Mouse (Mus musculus) midbrain, embryonic 15.5 days (tissue): ENCODE measurements around the gene Srrt. TPM values are rescaled to one million over a fixed set of nuclear protein-coding genes. Genes with fewer than 3 reads are reported as not detected.
A peak's percentile ranks its signal among the peaks of the same experiment; 100 is the strongest.
"Not testable (repeated sequence)": the region's sequence is repeated elsewhere in the genome, so short reads cannot be mapped to it uniquely, and the experiment has no call there.

Experiments
- ATAC-seq: fragments of 200-750 bp; cut with Nextera tagmentation; replicated peaks from 2 replicates; pipeline ENCODE4 v1.8.0; 2017; ENCODE audit warnings: moderate TSS enrichment
- H3K27ac ChIP-seq: fragments of 300-500 bp; sonication (generic); 2 replicates; pipeline ENCODE4 v1.5.1; 2015; ENCODE audit warnings: mild to moderate bottlenecking, inconsistent platforms
- H3K27me3 ChIP-seq: fragments of 300-500 bp; sonication (generic); replicated peaks from 2 replicates; pipeline ENCODE4 v1.6.1; 2015; ENCODE audit warnings: inconsistent platforms
- H3K36me3 ChIP-seq: fragments of 300-500 bp; sonication (generic); replicated peaks from 2 replicates; pipeline ENCODE4 v1.6.1; 2015; ENCODE audit warnings: inconsistent platforms
- H3K4me1 ChIP-seq: fragments of 300-500 bp; sonication (generic); 2 replicates; pipeline ENCODE4 v1.6.1; 2015; ENCODE audit warnings: inconsistent platforms
- H3K4me2 ChIP-seq: fragments of 300-500 bp; sonication (generic); 2 replicates; pipeline ENCODE4 v1.6.1; 2015; ENCODE audit warnings: inconsistent platforms, mild to moderate bottlenecking, moderate library complexity
- H3K4me3 ChIP-seq: fragments of 300-500 bp; sonication (generic); 2 replicates; pipeline ENCODE4 v1.5.1; 2015; ENCODE audit warnings: mild to moderate bottlenecking, inconsistent platforms
- H3K9ac ChIP-seq: fragments of 300-500 bp; sonication (generic); 2 replicates; pipeline ENCODE4 v1.6.1; 2015; ENCODE audit warnings: mild to moderate bottlenecking, inconsistent platforms
- H3K9me3 ChIP-seq: fragments of 300-500 bp; sonication (generic); 2 replicates; pipeline ENCODE4 v1.6.1; 2016; ENCODE audit warnings: inconsistent platforms
- WGBS: fragments of 180-500 bp; shearing (Covaris S2); methylation state at CpG from one replicate; pipeline ENCODE4 v1.1.7; 2015; ENCODE audit warnings: mixed read lengths; 5-methylcytosine and 5-hydroxymethylcytosine counted together
- polyA plus RNA-seq: library from polyadenylated mRNA; unstranded; fragments of >200 nt; fragmentation: Nextera tagmentation; extraction: Ambion mirVana; gene quantifications from 2 replicates; pipeline ENCODE4 v1.2.1, GENCODE M21; 2015

The Srrt gene
- polyA plus RNA-seq, 1 experiment from 2014 or later = 106 TPM

GRCm38 (mm10) chr5:137293282-137293681, 14.2 kb downstream of the Srrt start:
- Histone ChIP-seq H3K4me3 (peak overlapping the region; percentile 54), H3K4me1 (peaks cover 46% of the 10 kb centered on the region), H3K4me2 (peak overlapping the region; percentile 98), H3K9me3 (no peaks in the 10 kb centered on the region), H3K27ac (peak overlapping the region; percentile 87), H3K36me3 (peaks cover 30% of the 10 kb centered on the region), H3K27me3 (peaks cover 30% of the 10 kb centered on the region), H3K9ac (peak overlapping the region; percentile 70)
- no peak for ATAC-seq
- under 1% methylated on average over 14 of the region's 15 CpGs for WGBS

GRCm38 (mm10) chr5:137291381-137291926, 16.0 kb downstream of the Srrt start:
- Histone ChIP-seq H3K27ac (no peak overlapping the region), H3K4me2 (no peak overlapping the region), H3K4me1 (peaks cover 54% of the 10 kb centered on the region), H3K36me3 (peaks cover 13% of the 10 kb centered on the region), H3K27me3 (peaks cover 30% of the 10 kb centered on the region), H3K9me3 (no peaks in the 10 kb centered on the region), H3K4me3 (no peak overlapping the region), H3K9ac (no peak overlapping the region)
- 83% methylated on average over 15 of the region's 15 CpGs for WGBS
- ATAC-seq = no peak

GRCm38 (mm10) chr5:137290677-137291076, 16.8 kb downstream of the Srrt start:
- peaks cover 60% of the 10 kb centered on the region for H3K4me1 ChIP-seq
- no peak overlapping the region for H3K4me3 ChIP-seq
- H3K4me2 ChIP-seq = peak overlapping the region; percentile 96; the same call in 1 of the 2 replicates
- no peak overlapping the region for H3K27ac ChIP-seq
- 0 out of 2 replicates have a peak overlapping the region, but pooled peaks have one; percentile 12 for H3K9ac ChIP-seq
- no peaks in the 10 kb centered on the region for H3K9me3 ChIP-seq
- 27% methylated on average over 15 of the region's 15 CpGs for WGBS
- no peak for ATAC-seq
- H3K27me3 ChIP-seq = peaks cover 30% of the 10 kb centered on the region
- peaks cover 5% of the 10 kb centered on the region; the same call in 1 of the 2 replicates for H3K36me3 ChIP-seq

- peak overlapping the region; percentile 33; the same call in 1 of the 2 replicates for H3K9ac ChIP-seq
- peaks cover 53% of the 10 kb centered on the region for H3K4me1 ChIP-seq
- H3K9me3 ChIP-seq = no peaks in the 10 kb centered on the region
- H3K27ac ChIP-seq = no peak overlapping the region
- H3K27me3 ChIP-seq = peaks cover 30% of the 10 kb centered on the region
- H3K4me3 ChIP-seq = peak overlapping the region; percentile 46
- no peaks in the 10 kb centered on the region for H3K36me3 ChIP-seq
- ATAC-seq = no peak
- WGBS = 54% methylated on average over 13 of the region's 13 CpGs
- peak overlapping the region; percentile 96 for H3K4me2 ChIP-seq
These were observed 17.7 kb downstream of the Srrt start for GRCm38 (mm10) chr5:137289591-137290365.

GRCm38 (mm10) chr5:137288999-137289470, 18.4 kb downstream of the Srrt start:
- Histone ChIP-seq H3K27ac (no peak overlapping the region), H3K4me1 (peaks cover 51% of the 10 kb centered on the region), H3K36me3 (no peaks in the 10 kb centered on the region), H3K9me3 (no peaks in the 10 kb centered on the region), H3K4me3 (peak overlapping the region; percentile 46), H3K4me2 (peak overlapping the region; percentile 96), H3K27me3 (peaks cover 30% of the 10 kb centered on the region), H3K9ac (peak overlapping the region; percentile 33)
- ATAC-seq = no peak
- 2% methylated on average over 25 of the region's 25 CpGs for WGBS

GRCm38 (mm10) chr5:137287953-137288743, 19.3 kb downstream of the Srrt start:
- Histone ChIP-seq H3K4me3 (peak overlapping the region; percentile 46), H3K27me3 (peaks cover 30% of the 10 kb centered on the region), H3K9me3 (no peaks in the 10 kb centered on the region), H3K27ac (peak overlapping the region; percentile 72), H3K9ac (peak overlapping the region; percentile 59), H3K36me3 (no peaks in the 10 kb centered on the region), H3K4me2 (peak overlapping the region; percentile 96), H3K4me1 (peaks cover 42% of the 10 kb centered on the region)
- under 1% methylated on average over 39 of the region's 65 CpGs for WGBS
- ATAC-seq = peak; percentile 17

GRCm38 (mm10) chr5:137287032-137287952, 20.2 kb downstream of the Srrt start, which contains the start of gene Ache:
Ache (plus strand) TSS chr5:137287519.
- Histone ChIP-seq H3K9ac (peak within 1 kb of the TSS; percentile 59), H3K4me3 (peak within 1 kb of the TSS; percentile 46), H3K27ac (peak within 1 kb of the TSS; percentile 72), H3K4me2 (peak within 1 kb of the TSS; percentile 96), H3K9me3 (no peaks in the 10 kb centered on the region), H3K27me3 (peaks cover 30% of the 10 kb centered on the region), H3K4me1 (peaks cover 35% of the 10 kb centered on the region), H3K36me3 (no peaks in the 10 kb centered on the region)
- ATAC-seq = peak; percentile 82
- 1% methylated on average over 40 of the region's 40 CpGs for WGBS

GRCm38 (mm10) chr5:137286655-137287031, 20.8 kb downstream of the Srrt start:
- Histone ChIP-seq H3K9me3 (no peaks in the 10 kb centered on the region), H3K27ac (peak overlapping the region; percentile 72), H3K27me3 (peaks cover 25% of the 10 kb centered on the region), H3K9ac (peak overlapping the region; percentile 59; the same call in 1 of the 2 replicates), H3K4me3 (peak overlapping the region; percentile 46), H3K4me1 (peaks cover 35% of the 10 kb centered on the region), H3K36me3 (no peaks in the 10 kb centered on the region), H3K4me2 (peak overlapping the region; percentile 96)
- peak; percentile 87 for ATAC-seq
- 1% methylated on average over 13 of the region's 16 CpGs for WGBS

GRCm38 (mm10) chr5:137285986-137286385, 21.5 kb downstream of the Srrt start:
- H3K4me3 ChIP-seq = peak overlapping the region; percentile 46; the same call in 1 of the 2 replicates

GRCm38 (mm10) chr5:137285045-137285444, 22.4 kb downstream of the Srrt start:
- Histone ChIP-seq H3K9me3 (no peaks in the 10 kb centered on the region), H3K27me3 (peaks cover 11% of the 10 kb centered on the region), H3K27ac (no peak overlapping the region), H3K9ac (no peak overlapping the region), H3K36me3 (no peaks in the 10 kb centered on the region), H3K4me3 (no peak overlapping the region), H3K4me2 (no peak overlapping the region), H3K4me1 (peaks cover 28% of the 10 kb centered on the region)
- no peak for ATAC-seq
- WGBS = 65% methylated on average over 5 of the region's 5 CpGs

More at GRCm38 (mm10) chr5:137285986-137286385, 21.5 kb downstream of the Srrt start:
- H3K36me3 ChIP-seq = no peaks in the 10 kb centered on the region
- H3K27me3 ChIP-seq = peaks cover 20% of the 10 kb centered on the region
- peak overlapping the region; percentile 96 for H3K4me2 ChIP-seq
- no peaks in the 10 kb centered on the region for H3K9me3 ChIP-seq
- H3K9ac ChIP-seq = peak overlapping the region; percentile 13; the same call in 1 of the 2 replicates
- peaks cover 35% of the 10 kb centered on the region for H3K4me1 ChIP-seq
- 52% methylated on average over 7 of the region's 7 CpGs for WGBS
- no peak for ATAC-seq
- peak overlapping the region; percentile 72 for H3K27ac ChIP-seq

GRCm38 (mm10) chr5:137284411-137284810, 23.1 kb downstream of the Srrt start:
- H3K27ac ChIP-seq, ATAC-seq, H3K4me2 ChIP-seq, H3K36me3 ChIP-seq, H3K9ac ChIP-seq, H3K4me3 ChIP-seq, H3K9me3 ChIP-seq, H3K27me3 ChIP-seq: not testable (repeated sequence)
- WGBS = 81% methylated on average over 5 of the region's 6 CpGs
- peaks cover 24% of the 10 kb centered on the region for H3K4me1 ChIP-seq
